Mouse (Mus musculus) erythroblast, embryonic 14.5 days (primary cell): ENCODE data around the gene Slitrk6. TPM values are rescaled to one million over a fixed set of nuclear protein-coding genes. Genes with fewer than 3 reads are reported as not detected.

ENCODE experiments used
- H3K27me3 ChIP-seq: 2 replicates; pipeline ENCODE4 v1.6.1; 2012; ENCODE audit warnings: inconsistent platforms; ENCODE audit not compliant: control insufficient read depth
- H3K36me3 ChIP-seq: 2 replicates; pipeline ENCODE4 v1.6.1; 2012; ENCODE audit warnings: mild to moderate bottlenecking, inconsistent platforms; ENCODE audit not compliant: control insufficient read depth
- H3K4me1 ChIP-seq: 2 replicates; pipeline ENCODE4 v1.6.1; 2012; ENCODE audit warnings: inconsistent platforms; ENCODE audit not compliant: control insufficient read depth
- H3K4me3 ChIP-seq: replicated peaks from 2 replicates; pipeline ENCODE3; 2012; ENCODE audit warnings: moderate library complexity, mild to moderate bottlenecking, inconsistent platforms
- H3K9me3 ChIP-seq: 2 replicates; pipeline ENCODE4 v1.6.1; 2012; ENCODE audit warnings: low read length, inconsistent platforms, mixed read lengths; ENCODE audit not compliant: control insufficient read depth
- GATA1 ChIP-seq: IDR thresholded peaks from 2 replicates; pipeline ENCODE4 v1.6.1; 2012; ENCODE audit warnings: low read length, inconsistent platforms, mixed read lengths
- TAL1 ChIP-seq: IDR thresholded peaks from 3 replicates; pipeline ENCODE4 v1.6.1; 2012; ENCODE audit warnings: low read length, inconsistent platforms, mixed read lengths
- polyA plus RNA-seq: library from polyadenylated mRNA; stranded (reverse); fragments of >175 nt; gene quantifications from 2 replicates; pipeline ENCODE4 v1.2.3, GENCODE M21; 2012

Slitrk6 gene
- polyA plus RNA-seq, 1 experiment, result not detected

- TF ChIP-seq GATA1 (no peak), TAL1 (no peak)
- Histone ChIP-seq H3K4me1 (no peaks in the 10 kb centered on the region), H3K36me3 (no peaks in the 10 kb centered on the region), H3K27me3 (no peaks in the 10 kb centered on the region), H3K4me3 (no peak overlapping the region), H3K9me3 (peaks cover 3% of the 10 kb centered on the region; the same call in 1 of the 2 replicates)
These were observed 30.8 kb downstream of the Slitrk6 start for GRCm38 (mm10) chr14:110724026-110724576.
